Mouse (Mus musculus): ENCODE results near the gene Nrd1.

- TF ChIP-seq POLR2A (IDR thresholded peaks at IDR 0.05; ENCODE audit: low read depth, low read length) (no peak), CTCF (IDR thresholded peaks at IDR 0.05; ENCODE audit: borderline replicate concordance, insufficient read depth, low read length) (peak; percentile 72; the same call in 1 of the 2 replicates)
These were observed 35.9 kb downstream of the Nrd1 start for GRCm38 (mm10) chr4:109036327-109036726.
